Mouse (Mus musculus) bone marrow macrophage, adult 2 months (primary cell): Measurements from ENCODE around the gene Timm10b. TPM values are rescaled to one million over a fixed set of nuclear protein-coding genes. Genes with fewer than 3 reads are reported as not detected.

Experiments
- H3K27ac ChIP-seq: 2 replicates; pipeline ENCODE4 v1.5.1; 2012; ENCODE audit warnings: low read depth, low read length; ENCODE audit not compliant: insufficient read depth
- H3K4me1 ChIP-seq: 2 replicates; pipeline ENCODE4 v1.6.1; 2012; ENCODE audit warnings: low read length; ENCODE audit not compliant: control insufficient read depth, insufficient read depth
- H3K4me3 ChIP-seq: 2 replicates; pipeline ENCODE4 v1.5.1; 2012; ENCODE audit warnings: mild to moderate bottlenecking, low read length, moderate library complexity; ENCODE audit not compliant: insufficient read depth
- CTCF ChIP-seq: IDR thresholded peaks from 2 replicates; pipeline ENCODE4 v1.5.1; 2012; ENCODE audit warnings: low read depth, mild to moderate bottlenecking, low read length, moderate library complexity
- POLR2A ChIP-seq: IDR thresholded peaks from 2 replicates; pipeline ENCODE4 v1.6.1; 2012; ENCODE audit warnings: mild to moderate bottlenecking, low read depth, low read length, borderline replicate concordance
- polyA plus RNA-seq: library from polyadenylated mRNA; stranded (reverse); fragments of >200 nt; gene quantifications from 2 replicates; pipeline ENCODE4 v1.2.4, GENCODE M21; 2012; ENCODE audit not compliant: missing spikeins, insufficient read depth, insufficient read length

The Timm10b gene
- polyA plus RNA-seq, 1 experiment: 129 TPM

DNA sequence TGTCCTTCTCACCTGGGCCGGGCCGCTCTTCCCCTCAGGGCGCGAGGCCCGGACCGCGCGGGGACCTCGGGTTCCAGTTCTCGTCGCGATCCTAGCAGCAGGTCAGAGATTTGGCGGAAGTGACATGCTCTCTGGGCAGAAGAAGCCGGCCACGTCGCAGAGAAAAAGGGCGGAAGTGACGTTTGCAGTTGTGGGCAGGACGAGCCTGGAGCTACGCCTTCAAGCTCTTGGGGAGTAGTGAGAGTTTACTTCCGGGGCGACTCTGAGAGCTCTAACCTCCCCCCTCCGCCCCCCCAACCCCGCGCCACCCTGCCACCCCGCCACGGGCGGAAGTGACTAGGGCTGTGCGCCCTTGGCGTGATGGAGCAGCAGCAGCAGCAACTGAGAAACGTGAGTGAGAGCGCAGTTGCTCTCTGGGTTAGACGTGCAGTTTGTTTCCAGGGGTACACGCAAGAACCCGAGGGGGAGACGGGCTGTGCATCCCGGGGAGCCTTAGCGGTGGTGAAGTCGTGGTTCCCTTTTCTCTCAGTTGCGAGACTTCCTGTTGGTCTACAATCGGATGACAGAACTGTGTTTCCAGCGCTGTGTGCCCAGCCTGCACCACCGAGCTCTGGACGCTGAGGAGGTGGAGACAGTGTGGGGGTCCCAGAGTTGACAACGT is 507 bp downstream of the Timm10b start, which contains the start of the genes Arfip2 and Gm45799:
Gene Arfip2, minus strand, starts transcription at position 184 of the 661 bp plus-strand sequence.
Gene Gm45799, plus strand, starts transcription at position 320 of the 661 bp plus-strand sequence.
- Histone ChIP-seq H3K4me1 (peaks cover 27% of the 10 kb centered on the region), H3K4me3 (peak within 1 kb of the TSS; percentile 86), H3K27ac (peak within 1 kb of the TSS; percentile 95)
- no peak for TF ChIP-seq CTCF
- no peak; the same call in 1 of the 2 replicates for TF ChIP-seq POLR2A

DNA sequence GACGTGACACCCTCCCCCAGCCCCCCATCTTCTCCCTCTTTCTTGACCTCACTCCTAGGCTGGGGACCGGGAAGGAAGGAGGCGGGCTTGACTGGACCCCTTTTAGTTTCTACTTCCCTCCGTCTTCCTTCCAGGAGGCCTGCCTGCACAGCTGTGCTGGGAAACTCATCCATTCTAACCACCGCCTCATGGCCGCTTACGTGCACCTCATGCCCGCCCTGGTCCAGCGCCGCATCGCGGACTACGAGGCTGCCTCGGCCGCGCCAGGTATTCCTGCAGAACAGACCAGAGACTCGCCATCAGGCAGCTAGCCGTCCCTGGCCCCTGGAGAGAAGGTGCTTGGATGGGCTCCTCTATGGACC is 1.0 kb downstream of the Timm10b start:
- H3K4me3 ChIP-seq: peak overlapping the region; percentile 82
- peak overlapping the region; percentile 95 for H3K27ac ChIP-seq
- H3K4me1 ChIP-seq: peaks cover 27% of the 10 kb centered on the region
- no peak for TF ChIP-seq CTCF
- TF ChIP-seq POLR2A: no peak

DNA sequence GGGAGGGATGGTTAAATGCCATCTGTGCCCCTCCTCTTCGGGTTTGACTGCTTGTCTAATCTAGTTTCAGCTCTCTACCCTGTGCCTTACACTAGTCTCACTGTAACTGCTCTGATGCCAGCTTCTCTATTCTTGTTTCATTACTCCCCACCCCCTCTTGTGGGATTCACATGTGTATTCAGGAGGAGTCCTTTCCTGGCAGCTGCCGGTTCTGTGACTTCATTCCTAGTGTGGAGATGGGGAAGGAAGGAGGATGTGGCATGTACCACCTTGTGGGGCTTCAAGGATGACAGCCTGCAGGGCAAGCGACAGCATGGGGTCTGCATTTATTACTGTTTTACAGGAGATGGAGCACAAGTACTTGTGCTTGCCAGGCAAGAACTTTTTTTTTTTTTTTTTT is 2.1 kb downstream of the Timm10b start:
- TF ChIP-seq POLR2A (no peak), CTCF (no peak)
- peak overlapping the region; percentile 95 for H3K27ac ChIP-seq
- H3K4me1 ChIP-seq: peaks cover 27% of the 10 kb centered on the region
- H3K4me3 ChIP-seq: peak overlapping the region; percentile 82; the same call in 1 of the 2 replicates

DNA sequence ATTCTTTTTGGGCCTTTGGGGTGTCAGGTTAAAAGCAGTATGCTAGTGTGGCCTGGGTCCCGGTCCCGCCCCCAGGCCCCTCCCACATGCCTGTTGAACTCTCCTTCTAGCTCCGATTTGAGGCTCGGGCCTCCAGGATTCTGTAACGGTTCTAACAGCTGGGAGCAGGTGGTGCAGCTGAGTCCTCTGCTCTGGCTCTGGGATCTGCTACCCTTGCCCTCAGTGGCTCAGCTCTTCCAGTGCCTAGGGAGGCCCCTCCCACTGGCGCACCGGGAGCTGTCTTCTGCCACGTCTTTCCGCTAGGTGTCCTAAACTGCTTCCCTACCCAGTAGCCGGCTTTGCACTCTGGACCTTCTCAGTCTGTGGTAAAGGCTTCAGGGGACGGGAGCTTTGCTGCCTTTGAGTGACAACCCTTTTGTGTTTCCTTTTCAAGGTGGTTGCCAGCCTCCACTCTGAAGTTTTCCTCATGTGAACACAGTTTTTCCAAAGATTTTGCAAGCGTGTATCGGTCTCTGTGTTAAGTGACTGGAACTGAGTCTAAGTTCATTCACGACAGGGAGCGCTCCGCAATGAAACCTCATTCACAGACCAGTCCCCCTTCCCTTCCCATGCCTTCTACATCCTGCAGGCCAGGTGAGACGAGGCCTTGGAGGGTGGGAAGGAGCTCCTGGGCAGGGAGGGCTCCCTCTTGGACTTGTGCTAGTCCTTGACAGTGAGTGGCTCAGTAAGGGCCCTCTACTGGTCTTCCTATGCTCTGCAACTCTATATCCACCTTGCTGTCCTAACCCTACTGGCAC is 11.0 kb downstream of the Timm10b start, which contains the start of gene Dnhd1:
Gene Dnhd1, plus strand, starts transcription at position 189 of the 797 bp plus-strand sequence.
- no peak within 1 kb of the TSS for H3K27ac ChIP-seq
- H3K4me1 ChIP-seq: peaks cover 3% of the 10 kb centered on the region
- no peak for TF ChIP-seq POLR2A
- peak; percentile 30; the same call in 1 of the 2 replicates for TF ChIP-seq CTCF
- H3K4me3 ChIP-seq: peak within 1 kb of the TSS; percentile 39

DNA sequence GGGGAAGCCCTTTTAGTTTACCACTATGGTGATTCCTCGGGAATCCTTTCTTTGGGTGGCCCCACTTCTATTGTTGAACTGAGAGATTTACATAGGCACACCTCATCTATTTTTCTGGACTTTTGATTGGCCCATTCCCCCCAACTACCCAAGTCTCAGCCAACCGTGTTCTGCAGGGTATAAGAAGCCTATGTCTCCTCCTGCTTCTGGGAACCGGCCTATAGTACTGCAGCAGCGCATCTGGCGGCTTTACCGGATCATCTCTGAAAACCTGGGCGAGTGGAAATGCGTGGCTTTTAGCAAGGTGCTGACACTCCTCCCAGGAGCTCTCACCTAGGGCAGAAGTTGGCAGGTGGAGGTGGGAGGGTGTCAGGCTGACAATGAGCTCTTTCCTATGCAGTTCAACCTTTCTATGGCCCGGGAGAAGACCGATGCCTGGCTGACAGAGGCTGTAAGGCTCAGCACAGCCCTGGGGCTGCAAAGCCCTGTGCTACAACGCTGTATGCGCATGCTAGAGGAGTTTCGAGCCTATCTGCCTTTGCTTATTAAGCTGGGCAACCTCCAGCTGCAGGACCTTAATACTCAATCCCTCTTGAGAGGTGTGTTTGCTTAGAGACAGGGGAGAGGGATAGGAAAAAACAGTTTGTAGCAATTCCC is 45.8 kb downstream of the Timm10b start:
- Histone ChIP-seq H3K4me3 (no peak overlapping the region), H3K27ac (no peak overlapping the region), H3K4me1 (peaks cover 2% of the 10 kb centered on the region; the same call in 1 of the 2 replicates)
- no peak for TF ChIP-seq CTCF
- TF ChIP-seq POLR2A: no peak

DNA sequence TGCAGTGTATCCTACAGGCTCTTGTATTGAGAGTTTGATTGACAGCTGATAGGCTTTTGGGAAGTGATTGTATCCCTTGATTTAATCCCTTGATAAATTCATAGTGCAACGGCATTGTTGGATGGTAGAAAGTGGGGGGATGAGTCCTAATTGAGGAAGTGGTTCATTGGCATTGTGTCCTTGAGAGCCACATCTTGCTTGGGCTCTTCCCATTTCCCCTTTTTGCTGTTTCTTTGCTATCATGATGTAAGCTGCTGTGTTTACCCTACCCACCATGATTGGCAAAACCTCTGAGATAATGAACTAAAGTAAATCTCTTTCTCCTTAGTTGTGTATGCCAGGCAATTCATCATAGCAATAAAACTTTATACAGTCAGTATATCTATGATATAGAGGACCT is 51.0 kb downstream of the Timm10b start:
- Histone ChIP-seq H3K4me3 (no peak overlapping the region), H3K27ac (no peak overlapping the region), H3K4me1 (peaks cover 2% of the 10 kb centered on the region; the same call in 1 of the 2 replicates)
- TF ChIP-seq CTCF: no peak
- TF ChIP-seq POLR2A: no peak

Other genes with a start within 250 kb of the Timm10b start
- gene Fam160a2, start 240.0 kb upstream of the Timm10b start, polyA plus RNA-seq: 29.1 and 39.3 TPM in 2 replicates
- gene Cnga4, start 235.5 kb upstream of the Timm10b start, polyA plus RNA-seq: not detected in 2 replicates
- gene Cckbr, start 214.3 kb upstream of the Timm10b start, polyA plus RNA-seq: not detected in 2 replicates
- 0.34 and 1.1 TPM in 2 replicates for gene Cavin3, start 157.8 kb upstream of the Timm10b start, polyA plus RNA-seq
- 26.4 and 28.0 TPM in 2 replicates for gene Smpd1, start 85.7 kb upstream of the Timm10b start, polyA plus RNA-seq
- gene Apbb1, start 58.4 kb upstream of the Timm10b start, polyA plus RNA-seq: 0.52 and 1.1 TPM in 2 replicates
- 0.50 TPM in 1 of 2 replicates, not detected in the other for gene Hpx, start 39.9 kb upstream of the Timm10b start, polyA plus RNA-seq
- gene Trim3, start 6.5 kb upstream of the Timm10b start, polyA plus RNA-seq: 66.8 and 66.9 TPM in 2 replicates
- 31.7 and 36.4 TPM in 2 replicates for gene Arfip2, start 360 bp downstream of the Timm10b start, polyA plus RNA-seq
- 4.4 and 7.0 TPM in 2 replicates for gene Gm45799, start 496 bp downstream of the Timm10b start, polyA plus RNA-seq
- gene Dnhd1, start 10.8 kb downstream of the Timm10b start, polyA plus RNA-seq: 3.7 and 5.8 TPM in 2 replicates
- gene Ilk, start 96.5 kb downstream of the Timm10b start, polyA plus RNA-seq: 206 and 213 TPM in 2 replicates
- gene Rrp8, start 97.3 kb downstream of the Timm10b start, polyA plus RNA-seq: 13.9 and 22.3 TPM in 2 replicates
- 120 and 133 TPM in 2 replicates for gene Taf10, start 104.3 kb downstream of the Timm10b start, polyA plus RNA-seq
- gene Tpp1, start 112.2 kb downstream of the Timm10b start, polyA plus RNA-seq: 257 and 299 TPM in 2 replicates
- gene Dchs1, start 147.6 kb downstream of the Timm10b start, polyA plus RNA-seq: 0.49 and 1.0 TPM in 2 replicates
- 53.7 and 62.8 TPM in 2 replicates for gene Mrpl17, start 171.0 kb downstream of the Timm10b start, polyA plus RNA-seq